Comparison of ENCODE assay signal across 14 mouse cellular contexts in the genomic region with DNA sequence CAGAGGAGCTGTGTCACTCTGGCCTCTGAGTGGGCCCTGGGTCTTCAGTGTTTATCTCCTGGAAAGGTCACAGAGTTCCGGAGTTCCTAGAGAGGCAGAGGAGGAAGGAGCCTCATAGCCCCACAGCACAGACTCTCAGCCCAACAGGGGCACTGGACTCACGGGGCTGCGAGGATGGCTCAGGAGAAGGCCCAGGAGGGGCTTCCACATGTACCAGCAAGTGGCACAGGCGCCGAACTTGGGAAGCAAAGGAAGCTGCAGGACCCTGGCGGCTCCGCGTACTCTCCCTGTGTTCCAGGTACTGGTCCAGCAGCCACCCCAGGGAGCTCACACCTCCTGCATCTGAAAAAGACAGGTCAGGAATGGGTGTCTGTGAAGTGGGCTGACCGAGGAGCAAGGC. TPM values are rescaled to one million over a fixed set of nuclear protein-coding genes. Genes with fewer than 3 reads are reported as not detected.
A peak's percentile ranks its signal among the peaks of the same experiment; 100 is the strongest.
DNase-seq lines count a peak whose midpoint lies in the region; ATAC-seq and TF ChIP-seq lines count a peak whose summit lies in the region.
"Had no signal": no experiment of that assay in that cellular context is flagged by ENCODE, and none has a peak within 500 bp of the region (broad histone marks: within the 10 kb centered on the region; RNA-seq: fewer than 3 reads in every experiment).

No protein-coding gene starts in this region.

- H3K36me3 ChIP-seq in heart, embryonic 10.5 days: 0 out of 2 replicates have a peak, but pooled peaks cover 3% of the 10 kb centered on the region
- no peaks in the 10 kb centered on the region for H3K36me3 ChIP-seq in lung, embryonic 14.5 days (ENCODE audit: insufficient read depth)
- no peaks in the 10 kb centered on the region for H3K36me3 ChIP-seq in liver, embryonic 12.5 days

- peaks cover 54% of the 10 kb centered on the region for H3K27me3 ChIP-seq in heart, embryonic 10.5 days (ENCODE audit: insufficient read depth, poor library complexity, severe bottlenecking)
- H3K27me3 ChIP-seq in lung, embryonic 14.5 days (ENCODE audit: insufficient read depth, low read length): no peaks in the 10 kb centered on the region
- peaks cover 54% of the 10 kb centered on the region for H3K27me3 ChIP-seq in liver, embryonic 12.5 days (replicated peaks)
- H3K27me3 ChIP-seq: Patski had no signal

- TF ChIP-seq CTCF in lung, embryonic 14.5 days (IDR thresholded peaks at IDR 0.05; ENCODE audit: low read depth): no peak
- TF ChIP-seq CTCF in lung, adult 2 months (IDR thresholded peaks at IDR 0.05; ENCODE audit: insufficient read depth, low read length): no peak
- TF ChIP-seq CTCF in bone marrow macrophage, adult 2 months (IDR thresholded peaks at IDR 0.05; ENCODE audit: low read depth, low read length): no peak

- no peak for DNase-seq in heart, embryonic 10.5 days (ENCODE audit: low spot score)
- DNase-seq in heart, adult 9 months (ENCODE audit: low spot score in 2 of 2): no peak
- no peak for DNase-seq in lung, embryonic 14.5 days
- DNase-seq in lung, adult 2 months: no peak
- no peak for DNase-seq in layer of hippocampus, adult 9-11 months
- no peak for DNase-seq in adrenal gland, postnatal 4 days (ENCODE audit: low spot score in 2 of 2)
- DNase-seq: adrenal gland, postnatal 36 days; cerebellum, adult 9-11 months; gastrocnemius, postnatal 36 days; kidney, adult 9 months; midbrain, embryonic 14.5 days had no signal

- H3K27ac ChIP-seq in heart, embryonic 10.5 days: peak overlapping the region; percentile 37; the same call in 1 of the 2 replicates
- H3K27ac ChIP-seq in lung, embryonic 14.5 days (ENCODE audit: low read depth): no peak overlapping the region
- H3K27ac ChIP-seq in bone marrow macrophage, adult 2 months (ENCODE audit: insufficient read depth, low read depth, low read length): peak overlapping the region; percentile 51; the same call in 1 of the 2 replicates
- H3K27ac ChIP-seq in liver, embryonic 12.5 days: no peak overlapping the region

- no peaks in the 10 kb centered on the region for H3K9me3 ChIP-seq in heart, embryonic 10.5 days
- no peaks in the 10 kb centered on the region for H3K9me3 ChIP-seq in lung, embryonic 14.5 days (ENCODE audit: low read depth, low read length)
- H3K9me3 ChIP-seq in liver, embryonic 12.5 days (replicated peaks): no peaks in the 10 kb centered on the region

- H3K4me2 ChIP-seq in lung, embryonic 14.5 days: peak overlapping the region; percentile 55; the same call in 1 of the 2 replicates
- peak overlapping the region; percentile 30 for H3K4me2 ChIP-seq in liver, embryonic 12.5 days

- H3K4me1 ChIP-seq in heart, embryonic 10.5 days: peaks cover 28% of the 10 kb centered on the region
- H3K4me1 ChIP-seq in lung, embryonic 14.5 days (ENCODE audit: insufficient read depth): no peaks in the 10 kb centered on the region
- H3K4me1 ChIP-seq in lung, adult 2 months (ENCODE audit: control insufficient read depth, insufficient read depth, low read length): no peaks in the 10 kb centered on the region
- peaks cover 19% of the 10 kb centered on the region for H3K4me1 ChIP-seq in bone marrow macrophage, adult 2 months (ENCODE audit: control insufficient read depth, insufficient read depth, low read length)
- H3K4me1 ChIP-seq in liver, embryonic 12.5 days: 0 out of 2 replicates have a peak, but pooled peaks cover 3% of the 10 kb centered on the region

- no peak for ATAC-seq in lung, embryonic 14.5 days (ENCODE audit: insufficient read depth)
- no peak for ATAC-seq in liver, embryonic 12.5 days
- ATAC-seq: Patski had no signal

- H3K4me3 ChIP-seq in heart, embryonic 10.5 days: peak overlapping the region; percentile 47; the same call in 1 of the 2 replicates
- H3K4me3 ChIP-seq in lung, embryonic 14.5 days (ENCODE audit: low read depth, low read length): no peak overlapping the region
- H3K4me3 ChIP-seq in lung, adult 2 months (replicated peaks; ENCODE audit: extremely low read depth, low read depth, low read length): no peak overlapping the region
- H3K4me3 ChIP-seq in bone marrow macrophage, adult 2 months (ENCODE audit: insufficient read depth, low read length): peak overlapping the region; percentile 55
- no peak overlapping the region for H3K4me3 ChIP-seq in liver, embryonic 12.5 days

- WGBS in heart, embryonic 10.5 days: 60% methylated on average over 9 of the region's 9 CpGs
- WGBS in lung, embryonic 14.5 days: 62% methylated on average over 9 of the region's 9 CpGs
- WGBS in lung, adult 2 months: 76% methylated on average over 9 of the region's 9 CpGs
- 59% methylated on average over 9 of the region's 9 CpGs for whole genome bisulfite sequencing in liver, embryonic 12.5 days (ENCODE audit: insufficient replicate concordance)

- no peak overlapping the region for H3K9ac ChIP-seq in lung, embryonic 14.5 days
- no peak overlapping the region for H3K9ac ChIP-seq in liver, embryonic 12.5 days

- no peak for TF ChIP-seq POLR2A in lung, adult 2 months (IDR thresholded peaks at IDR 0.05; ENCODE audit: borderline replicate concordance, extremely low read depth, low read depth, low read length)
- TF ChIP-seq POLR2A in bone marrow macrophage, adult 2 months (IDR thresholded peaks at IDR 0.05; ENCODE audit: borderline replicate concordance, low read depth, low read length): no peak

RNA-seq across cellular contexts. Expression of a gene that starts 24.7 kb away (rescaled TPM):
- 36.5 and 52.8 TPM in 2 replicates for polyA plus RNA-seq in heart, embryonic 10.5 days (2016; fragmentation: Nextera tagmentation; extraction: Ambion mirVana)
- 50.3 and 60.8 TPM in 2 replicates for polyA plus RNA-seq in lung, embryonic 14.5 days (2014; fragmentation: Nextera tagmentation; extraction: Ambion mirVana)
- 0.78 and 2.0 TPM in 2 replicates for polyA plus RNA-seq in lung, adult 2 months (2012; rRNA removed)
- 5.7 and 9.0 TPM in 2 replicates for polyA plus RNA-seq in bone marrow macrophage, adult 2 months (2012; ENCODE audit: insufficient read depth, insufficient read length, missing spikeins)
- 38.5 and 39.3 TPM in 2 replicates for polyA plus RNA-seq in liver, embryonic 12.5 days (2016; fragmentation: Nextera tagmentation; extraction: Ambion mirVana)
- total RNA-seq in adrenal gland, postnatal 4 days (2021): 1 to 10 TPM; 9.2 to 9.3 TPM

RNA-seq across cellular contexts. Expression of a gene that starts 25.0 kb away (rescaled TPM):
- polyA plus RNA-seq in heart, embryonic 10.5 days (2016; fragmentation: Nextera tagmentation; extraction: Ambion mirVana): 4.8 and 5.3 TPM in 2 replicates
- polyA plus RNA-seq in lung, embryonic 14.5 days (2014; fragmentation: Nextera tagmentation; extraction: Ambion mirVana): 2.8 and 2.9 TPM in 2 replicates
- polyA plus RNA-seq in lung, adult 2 months (2012; rRNA removed): 25.3 and 27.5 TPM in 2 replicates
- 27.7 and 46.3 TPM in 2 replicates for polyA plus RNA-seq in bone marrow macrophage, adult 2 months (2012; ENCODE audit: insufficient read depth, insufficient read length, missing spikeins)
- 0.69 and 0.93 TPM in 2 replicates for polyA plus RNA-seq in liver, embryonic 12.5 days (2016; fragmentation: Nextera tagmentation; extraction: Ambion mirVana)
- 10 to 100 TPM; 26.2 to 26.6 TPM for total RNA-seq in adrenal gland, postnatal 4 days (2021)

RNA-seq across cellular contexts. Expression of a gene that starts 33.7 kb away (rescaled TPM):
- 0.09 and 0.14 TPM in 2 replicates for polyA plus RNA-seq in heart, embryonic 10.5 days (2016; fragmentation: Nextera tagmentation; extraction: Ambion mirVana)
- polyA plus RNA-seq in lung, embryonic 14.5 days (2014; fragmentation: Nextera tagmentation; extraction: Ambion mirVana): 0.05 and 0.11 TPM in 2 replicates
- 0.17 and 0.19 TPM in 2 replicates for polyA plus RNA-seq in lung, adult 2 months (2012; rRNA removed)
- not detected in 2 replicates for polyA plus RNA-seq in bone marrow macrophage, adult 2 months (2012; ENCODE audit: insufficient read depth, insufficient read length, missing spikeins)
- polyA plus RNA-seq in liver, embryonic 12.5 days (2016; fragmentation: Nextera tagmentation; extraction: Ambion mirVana): 0.02 and 0.11 TPM in 2 replicates
- total RNA-seq in adrenal gland, postnatal 4 days (2021): 1 to 10 TPM; 2.4 to 3.7 TPM

RNA-seq across cellular contexts. Expression of a gene that starts 34.8 kb away (rescaled TPM):
- polyA plus RNA-seq in heart, embryonic 10.5 days (2016; fragmentation: Nextera tagmentation; extraction: Ambion mirVana): 10.9 and 15.7 TPM in 2 replicates
- polyA plus RNA-seq in lung, embryonic 14.5 days (2014; fragmentation: Nextera tagmentation; extraction: Ambion mirVana): 11.4 and 15.1 TPM in 2 replicates
- 162 and 190 TPM in 2 replicates for polyA plus RNA-seq in lung, adult 2 months (2012; rRNA removed)
- 28.9 and 44.2 TPM in 2 replicates for polyA plus RNA-seq in bone marrow macrophage, adult 2 months (2012; ENCODE audit: insufficient read depth, insufficient read length, missing spikeins)
- 6.6 and 6.8 TPM in 2 replicates for polyA plus RNA-seq in liver, embryonic 12.5 days (2016; fragmentation: Nextera tagmentation; extraction: Ambion mirVana)
- 10 to 100 TPM; 35.4 to 36.8 TPM for total RNA-seq in adrenal gland, postnatal 4 days (2021)

Comparison
In these comparisons a context has a peak if more than half of its experiments do, and no peak if none do; other contexts are left out.
1. H3K27ac ChIP-seq: peak in heart, embryonic 10.5 days (single experiment) and bone marrow macrophage, adult 2 months (single experiment); none in lung, embryonic 14.5 days (single experiment) and liver, embryonic 12.5 days (single experiment).
2. H3K4me3 ChIP-seq: peak in heart, embryonic 10.5 days (single experiment) and bone marrow macrophage, adult 2 months (single experiment); none in lung, embryonic 14.5 days (single experiment), lung, adult 2 months (single experiment) and liver, embryonic 12.5 days (single experiment).